Mouse (Mus musculus): Measurements from ENCODE around the gene Emc9. TPM values are rescaled to one million over a fixed set of nuclear protein-coding genes. Genes with fewer than 3 reads are reported as not detected.

Gene Emc9
- polyA plus RNA-seq, 1 experiment = 18.5 TPM

DNA sequence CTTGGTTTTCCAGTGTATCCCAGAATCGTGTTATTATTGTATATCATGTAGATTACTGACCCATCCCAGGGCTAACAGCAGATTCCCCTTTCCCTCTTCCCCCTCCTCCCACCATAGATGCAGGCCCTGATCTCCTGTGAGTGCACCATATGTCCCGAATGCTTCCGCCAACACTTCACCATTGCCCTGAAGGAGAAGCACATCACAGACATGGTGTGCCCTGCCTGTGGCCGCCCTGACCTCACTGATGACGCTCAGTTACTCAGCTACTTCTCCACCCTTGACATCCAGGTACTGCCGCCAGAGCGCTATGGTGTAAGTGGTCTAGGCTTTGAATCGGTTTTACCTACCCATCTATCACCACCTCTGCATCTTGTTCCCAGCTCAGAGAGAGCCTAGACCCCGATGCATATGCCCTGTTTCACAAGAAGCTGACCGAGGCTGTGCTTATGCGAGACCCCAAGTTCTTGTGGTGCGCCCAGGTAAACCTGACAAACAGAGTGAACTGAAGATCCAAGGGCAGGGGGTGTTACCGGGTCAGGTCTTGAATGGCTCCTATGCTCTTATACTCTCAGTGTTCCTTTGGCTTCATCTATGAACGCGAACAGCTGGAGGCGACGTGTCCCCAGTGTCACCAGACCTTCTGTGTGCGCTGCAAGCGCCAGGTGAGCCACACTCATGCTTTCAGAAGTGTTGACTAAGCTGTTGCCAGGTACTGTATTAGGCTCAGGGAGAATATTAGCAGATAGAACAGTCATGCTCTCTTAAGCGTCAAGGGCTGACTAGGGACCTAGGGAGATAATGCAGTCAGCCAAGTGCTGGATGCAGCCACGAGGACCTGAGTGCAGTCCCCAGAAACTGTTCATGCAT, 13.7 kb upstream of the Emc9 start:
- no peak for TF ChIP-seq POLR2A (IDR thresholded peaks at IDR 0.05; ENCODE audit: insufficient read length, low read depth)
- no peak for TF ChIP-seq REST (IDR thresholded peaks at IDR 0.05; ENCODE audit: insufficient read depth, insufficient read length)
- no peak for TF ChIP-seq SRF (IDR thresholded peaks at IDR 0.05; ENCODE audit: control insufficient read depth, insufficient read length, low read depth)
- TF ChIP-seq E2F4 (IDR thresholded peaks at IDR 0.05; ENCODE audit: insufficient read depth) = no peak
- no peak for TF ChIP-seq MYOD1 (IDR thresholded peaks at IDR 0.05; ENCODE audit: control insufficient read depth in 1 of 3, insufficient read length in 2 of 3, low read depth in 2 of 3)
- TF ChIP-seq USF1 (IDR thresholded peaks at IDR 0.05; ENCODE audit: low read depth) = no peak
- TF ChIP-seq POLR2AphosphoS2 (IDR thresholded peaks at IDR 0.05; ENCODE audit: insufficient read length, low read depth) = no peak
- TF ChIP-seq CEBPB (IDR thresholded peaks at IDR 0.05; ENCODE audit: insufficient read depth, poor library complexity, severe bottlenecking) = no peak
- TF ChIP-seq MYOG (IDR thresholded peaks at IDR 0.05; ENCODE audit: control insufficient read depth in 1 of 3, insufficient read depth in 1 of 3, insufficient read length in 2 of 3, low read depth in 2 of 3) = no peak
- no peak for TF ChIP-seq MAX (IDR thresholded peaks at IDR 0.05; ENCODE audit: low read depth)
- TF ChIP-seq TCF12 (IDR thresholded peaks at IDR 0.05; ENCODE audit: insufficient read depth, poor library complexity, severe bottlenecking) = no peak
- TF ChIP-seq TCF3 (IDR thresholded peaks at IDR 0.05; ENCODE audit: insufficient read length, low read depth) = no peak
- Histone ChIP-seq H3K27me3 (ENCODE audit: control insufficient read depth, insufficient read depth, insufficient read length) (no peaks in the 10 kb centered on the region), H3K36me3 (ENCODE audit: control insufficient read depth, insufficient read depth) (peaks cover 22% of the 10 kb centered on the region)

DNA sequence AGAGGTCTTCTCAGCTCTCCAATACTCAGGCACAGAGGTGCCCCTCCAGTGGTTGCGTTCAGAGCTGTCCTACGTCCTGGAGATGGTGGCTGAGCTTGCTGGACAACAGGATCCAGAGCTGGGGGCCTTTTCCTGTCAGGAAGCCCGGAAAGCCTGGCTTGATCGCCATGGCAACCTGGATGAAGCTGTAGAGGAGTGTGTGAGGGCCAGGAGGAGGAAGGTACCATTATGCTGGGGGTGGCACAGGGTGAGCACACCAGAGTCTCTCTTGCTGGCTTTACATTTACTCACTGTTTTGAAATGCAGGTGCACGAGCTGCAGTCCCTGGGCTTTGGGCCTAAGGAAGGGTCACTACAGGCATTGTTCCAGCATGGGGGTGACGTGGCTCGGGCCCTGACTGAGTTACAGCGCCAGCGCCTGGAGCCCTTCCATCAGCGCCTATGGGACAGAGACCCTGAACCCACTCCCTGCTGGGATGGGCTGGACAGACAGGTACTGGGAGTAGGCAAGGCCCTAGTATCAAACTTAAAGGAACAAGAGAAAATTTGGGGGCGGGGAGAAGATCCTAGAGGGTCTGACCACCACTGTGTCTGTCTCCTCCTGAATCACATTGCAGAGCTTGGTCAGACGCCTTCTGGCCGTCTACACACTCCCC, 11.1 kb upstream of the Emc9 start:
- Histone ChIP-seq H3K4me2 (ENCODE audit: low read depth) (no peak overlapping the region), H3ac (ENCODE audit: control insufficient read depth, insufficient read length) (no peak overlapping the region), H3K79me2 (ENCODE audit: control insufficient read depth, insufficient read depth) (peaks cover 18% of the 10 kb centered on the region), H3K36me3 (ENCODE audit: control insufficient read depth, insufficient read depth) (peaks cover 16% of the 10 kb centered on the region), H3K27me3 (ENCODE audit: control insufficient read depth, insufficient read depth, insufficient read length) (no peaks in the 10 kb centered on the region), H3K4me3 (no peak overlapping the region)
- TF ChIP-seq USF1 (IDR thresholded peaks at IDR 0.05; ENCODE audit: low read depth) (no peak), E2F4 (IDR thresholded peaks at IDR 0.05; ENCODE audit: insufficient read depth) (no peak), REST (IDR thresholded peaks at IDR 0.05; ENCODE audit: insufficient read depth, insufficient read length) (no peak), CEBPB (IDR thresholded peaks at IDR 0.05; ENCODE audit: insufficient read depth, poor library complexity, severe bottlenecking) (no peak), POLR2A (IDR thresholded peaks at IDR 0.05; ENCODE audit: insufficient read length, low read depth) (no peak), TCF3 (IDR thresholded peaks at IDR 0.05; ENCODE audit: insufficient read length, low read depth) (no peak), SRF (IDR thresholded peaks at IDR 0.05; ENCODE audit: control insufficient read depth, insufficient read length, low read depth) (no peak), POLR2AphosphoS2 (IDR thresholded peaks at IDR 0.05; ENCODE audit: insufficient read length, low read depth) (no peak), MAX (IDR thresholded peaks at IDR 0.05; ENCODE audit: low read depth) (no peak), MYOD1 (IDR thresholded peaks at IDR 0.05; ENCODE audit: control insufficient read depth in 1 of 3, insufficient read length in 2 of 3, low read depth in 2 of 3) (no peak), MYOG (IDR thresholded peaks at IDR 0.05; ENCODE audit: control insufficient read depth in 1 of 3, insufficient read depth in 1 of 3, insufficient read length in 2 of 3, low read depth in 2 of 3) (no peak), TCF12 (IDR thresholded peaks at IDR 0.05; ENCODE audit: insufficient read depth, poor library complexity, severe bottlenecking) (no peak)

More for the DNA sequence above, 13.7 kb upstream of the Emc9 start:
- Histone ChIP-seq H3K4me2 (ENCODE audit: low read depth) (no peak overlapping the region), H3ac (ENCODE audit: control insufficient read depth, insufficient read length) (no peak overlapping the region), H3K79me2 (ENCODE audit: control insufficient read depth, insufficient read depth) (peaks cover under 1% of the 10 kb centered on the region), H3K4me3 (no peak overlapping the region)

DNA sequence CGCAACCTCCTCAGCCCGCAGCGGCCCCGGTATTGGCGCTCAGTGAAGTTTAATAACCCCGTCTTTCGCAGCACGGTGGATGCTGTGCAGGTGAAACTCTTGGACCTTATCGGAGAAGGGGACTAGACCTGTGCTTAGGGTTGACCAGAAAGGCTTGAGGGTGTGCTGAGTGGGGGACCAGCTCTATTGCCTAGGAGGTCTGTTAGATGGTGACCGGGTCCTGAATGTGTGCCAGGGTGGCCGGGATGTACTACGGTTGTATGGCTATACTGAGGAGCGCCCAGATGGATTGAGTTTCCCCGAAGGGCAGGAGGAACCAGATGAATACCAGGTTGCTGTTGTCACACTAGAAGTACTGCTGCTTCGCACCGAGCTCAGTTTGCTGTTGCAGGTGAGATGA, 7.1 kb upstream of the Emc9 start:
- H3K4me3 ChIP-seq = peak overlapping the region; percentile 89
- no peaks in the 10 kb centered on the region for H3K27me3 ChIP-seq (ENCODE audit: control insufficient read depth, insufficient read depth, insufficient read length)
- TF ChIP-seq E2F4 (IDR thresholded peaks at IDR 0.05; ENCODE audit: insufficient read depth) (no peak), MYOD1 (IDR thresholded peaks at IDR 0.05; ENCODE audit: control insufficient read depth in 1 of 3, insufficient read length in 2 of 3, low read depth in 2 of 3) (no peak), TCF12 (IDR thresholded peaks at IDR 0.05; ENCODE audit: insufficient read depth, poor library complexity, severe bottlenecking) (no peak), SRF (IDR thresholded peaks at IDR 0.05; ENCODE audit: control insufficient read depth, insufficient read length, low read depth) (no peak), POLR2AphosphoS2 (IDR thresholded peaks at IDR 0.05; ENCODE audit: insufficient read length, low read depth) (no peak), TCF3 (IDR thresholded peaks at IDR 0.05; ENCODE audit: insufficient read length, low read depth) (no peak), CEBPB (IDR thresholded peaks at IDR 0.05; ENCODE audit: insufficient read depth, poor library complexity, severe bottlenecking) (no peak), MAX (IDR thresholded peaks at IDR 0.05; ENCODE audit: low read depth) (no peak), MYOG (IDR thresholded peaks at IDR 0.05; ENCODE audit: control insufficient read depth in 1 of 3, insufficient read depth in 1 of 3, insufficient read length in 2 of 3, low read depth in 2 of 3) (no peak), POLR2A (IDR thresholded peaks at IDR 0.05; ENCODE audit: insufficient read length, low read depth) (no peak), USF1 (IDR thresholded peaks at IDR 0.05; ENCODE audit: low read depth) (no peak), REST (IDR thresholded peaks at IDR 0.05; ENCODE audit: insufficient read depth, insufficient read length) (no peak)
- peaks cover 18% of the 10 kb centered on the region for H3K79me2 ChIP-seq (ENCODE audit: control insufficient read depth, insufficient read depth)
- peak overlapping the region; percentile 80 for H3K4me2 ChIP-seq (ENCODE audit: low read depth)
- H3ac ChIP-seq (ENCODE audit: control insufficient read depth, insufficient read length) = peak overlapping the region; percentile 46
- peaks cover 6% of the 10 kb centered on the region for H3K36me3 ChIP-seq (ENCODE audit: control insufficient read depth, insufficient read depth)

DNA sequence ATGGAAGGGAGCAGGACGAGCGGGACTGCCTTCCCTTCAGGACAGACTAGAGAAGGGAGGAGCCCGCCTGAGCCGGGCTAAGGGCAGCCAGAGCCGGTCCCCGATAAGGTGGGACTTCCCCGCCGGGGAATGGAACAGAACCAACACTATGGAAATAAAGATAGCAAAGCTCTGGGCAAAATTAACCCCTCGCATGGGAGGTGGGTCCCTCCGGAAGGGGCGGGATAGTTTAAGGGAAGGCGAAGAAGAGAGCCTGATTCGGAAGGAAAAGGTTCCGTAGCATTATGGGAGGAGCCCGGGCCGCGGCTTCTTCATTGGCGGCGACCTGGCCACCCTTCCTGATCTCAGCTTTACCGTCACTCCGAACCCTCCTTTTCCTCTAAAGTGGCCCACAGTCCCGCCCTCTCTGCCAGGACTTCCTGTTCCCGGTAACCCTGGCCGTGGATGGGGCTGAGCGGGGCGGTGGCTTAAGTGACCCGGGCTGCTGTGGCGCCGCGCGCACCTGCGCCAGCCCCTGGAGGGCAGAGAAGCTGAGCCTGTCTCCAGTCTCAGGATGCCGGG, 6.3 kb upstream of the Emc9 start, which contains the start of gene Rnf31:
Rnf31 (plus strand) TSS at position 378 of the 561 bp plus-strand sequence.
- peaks cover 6% of the 10 kb centered on the region for H3K36me3 ChIP-seq (ENCODE audit: control insufficient read depth, insufficient read depth)
- TF ChIP-seq MYOD1 (IDR thresholded peaks at IDR 0.05; ENCODE audit: control insufficient read depth in 1 of 3, insufficient read length in 2 of 3, low read depth in 2 of 3) = peak in 1 of 3 experiments; percentile 36
- peak; percentile 82 for TF ChIP-seq POLR2A (IDR thresholded peaks at IDR 0.05; ENCODE audit: insufficient read length, low read depth)
- TF ChIP-seq CEBPB (IDR thresholded peaks at IDR 0.05; ENCODE audit: insufficient read depth, poor library complexity, severe bottlenecking) = no peak
- peak; percentile 52 for TF ChIP-seq SRF (IDR thresholded peaks at IDR 0.05; ENCODE audit: control insufficient read depth, insufficient read length, low read depth)

More for the DNA sequence above, 6.3 kb upstream of the Emc9 start, which contains the start of gene Rnf31:
- peak within 1 kb of the TSS; percentile 87 for H3K4me2 ChIP-seq (ENCODE audit: low read depth)
- peak within 1 kb of the TSS; percentile 89 for H3K4me3 ChIP-seq
- peaks cover 18% of the 10 kb centered on the region for H3K79me2 ChIP-seq (ENCODE audit: control insufficient read depth, insufficient read depth)
- H3ac ChIP-seq (ENCODE audit: control insufficient read depth, insufficient read length) = peak within 1 kb of the TSS; percentile 46
- no peaks in the 10 kb centered on the region for H3K27me3 ChIP-seq (ENCODE audit: control insufficient read depth, insufficient read depth, insufficient read length)

Measured in myocyte (in vitro differentiated cells).